Mouse (Mus musculus): Measurements from ENCODE around the gene Wdr74. TPM values are rescaled to one million over a fixed set of nuclear protein-coding genes. Genes with fewer than 3 reads are reported as not detected.

Wdr74 gene
- total RNA-seq, 2 experiments from 2014 or later = 16.9 to 18.2 TPM

DNA sequence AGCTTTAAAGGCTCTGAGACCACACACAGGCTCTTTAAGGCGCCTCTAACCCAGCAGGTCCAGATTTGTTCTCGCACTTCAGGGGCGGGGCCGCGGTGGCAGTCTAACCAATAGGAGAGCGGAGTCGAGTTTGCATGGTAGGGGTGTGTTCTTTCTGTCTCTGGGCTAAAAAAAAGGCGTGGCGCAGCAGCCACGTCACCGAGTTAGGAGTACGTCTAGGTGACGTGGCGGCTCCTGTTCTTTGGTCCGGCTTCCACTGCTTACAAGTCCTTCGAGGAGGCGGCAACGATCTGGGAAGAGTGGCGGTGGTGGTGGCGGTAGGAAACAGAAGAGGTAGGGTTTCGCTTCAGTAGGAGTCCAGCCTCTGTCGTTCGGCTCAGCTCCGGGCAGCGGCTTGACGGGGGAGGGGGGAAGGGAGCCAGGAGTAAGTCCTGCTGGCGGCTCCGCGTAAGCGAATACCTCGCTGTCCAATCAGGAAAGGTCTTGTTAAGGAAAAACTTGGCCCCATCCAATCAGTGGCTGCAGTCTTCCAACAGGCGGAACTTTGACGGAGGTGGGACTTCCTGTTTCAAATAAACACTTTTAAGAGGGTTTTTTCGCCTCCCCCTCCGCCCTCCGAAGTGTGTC, 5.7 kb downstream of the Wdr74 start, which contains the start of gene Stx5a:
Stx5a (plus strand) TSS at position 171 of the 627 bp plus-strand sequence.
- peak; percentile 95 for DNase-seq

DNA sequence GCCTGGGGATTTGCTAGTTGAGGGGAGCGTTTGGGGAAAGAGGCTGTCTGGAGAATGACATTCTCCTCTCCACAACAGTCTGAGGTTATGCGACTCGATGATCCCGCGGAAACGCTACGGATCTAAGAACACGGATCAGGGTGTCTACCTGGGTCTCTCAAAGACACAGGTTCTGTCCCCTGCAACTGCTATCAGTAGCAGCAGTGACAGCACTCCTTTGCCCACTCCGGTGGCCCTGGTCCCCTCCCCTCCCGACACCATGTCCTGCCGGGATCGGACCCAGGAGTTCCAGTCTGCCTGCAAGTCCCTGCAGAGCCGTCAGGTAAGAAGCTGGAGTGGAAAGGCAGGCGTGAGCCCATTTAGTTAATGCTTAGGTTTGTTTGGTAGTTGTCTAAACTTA, 6.5 kb downstream of the Wdr74 start:
- DNase-seq = no peak

DNA sequence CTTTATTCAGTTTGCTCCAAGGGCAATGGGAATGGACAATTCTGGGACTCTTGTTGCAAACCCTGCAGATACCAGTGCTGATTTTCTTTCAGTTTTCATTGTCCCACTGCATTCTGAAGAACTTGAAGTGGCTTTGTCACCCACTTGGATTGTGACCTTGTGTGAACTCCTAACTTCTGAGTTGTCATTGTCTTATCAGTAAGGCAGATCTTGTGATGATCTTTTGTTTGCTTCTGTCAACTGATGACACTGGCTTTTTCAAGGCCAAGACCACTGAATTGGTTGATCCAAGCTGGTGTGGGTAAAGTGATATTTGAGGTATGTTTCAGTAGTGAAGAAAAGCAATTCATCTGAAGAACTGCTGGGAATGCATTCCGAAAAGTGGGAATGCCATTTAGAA, 9.8 kb downstream of the Wdr74 start:
- DNase-seq = no peak

DNA sequence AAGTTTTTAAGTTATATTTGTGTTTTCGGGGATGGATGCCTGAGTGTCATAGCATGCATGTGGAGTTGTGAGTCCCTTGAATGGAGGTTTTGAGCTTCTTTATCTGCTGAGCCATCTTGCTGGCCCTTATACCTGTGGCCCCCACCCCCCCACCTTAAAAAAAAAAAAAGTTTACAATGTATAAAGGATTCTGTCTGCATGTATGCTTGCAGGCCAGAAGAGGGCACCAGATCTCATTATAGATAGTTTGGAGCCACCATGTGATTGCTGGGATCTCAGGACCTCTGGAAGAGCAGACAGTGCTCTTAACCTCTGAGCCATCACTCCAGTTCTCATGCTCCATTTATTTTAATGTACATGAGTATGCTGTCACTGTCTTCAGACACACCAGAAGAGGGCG, 11.7 kb downstream of the Wdr74 start:
- DNase-seq = no peak

DNA sequence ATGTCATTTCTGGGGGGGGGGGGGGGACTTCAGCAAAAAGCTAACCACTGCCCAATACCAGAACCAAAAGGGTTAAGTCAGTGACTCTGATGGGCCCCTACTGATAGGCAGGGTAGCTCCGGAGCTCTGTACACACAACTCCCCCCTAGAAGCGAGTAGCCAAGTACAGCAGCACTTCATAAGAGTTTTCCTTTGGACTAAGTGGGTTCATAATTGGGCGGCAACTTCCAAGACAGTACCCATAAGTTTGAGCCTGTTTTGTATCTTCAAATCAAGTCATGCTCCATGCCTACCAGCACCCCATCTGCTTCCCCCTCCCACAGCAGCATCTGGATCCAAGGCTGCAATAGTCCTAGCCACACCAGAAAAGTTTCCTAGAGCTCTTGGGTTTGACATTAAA, 20.0 kb downstream of the Wdr74 start:
- no peak for DNase-seq

DNA sequence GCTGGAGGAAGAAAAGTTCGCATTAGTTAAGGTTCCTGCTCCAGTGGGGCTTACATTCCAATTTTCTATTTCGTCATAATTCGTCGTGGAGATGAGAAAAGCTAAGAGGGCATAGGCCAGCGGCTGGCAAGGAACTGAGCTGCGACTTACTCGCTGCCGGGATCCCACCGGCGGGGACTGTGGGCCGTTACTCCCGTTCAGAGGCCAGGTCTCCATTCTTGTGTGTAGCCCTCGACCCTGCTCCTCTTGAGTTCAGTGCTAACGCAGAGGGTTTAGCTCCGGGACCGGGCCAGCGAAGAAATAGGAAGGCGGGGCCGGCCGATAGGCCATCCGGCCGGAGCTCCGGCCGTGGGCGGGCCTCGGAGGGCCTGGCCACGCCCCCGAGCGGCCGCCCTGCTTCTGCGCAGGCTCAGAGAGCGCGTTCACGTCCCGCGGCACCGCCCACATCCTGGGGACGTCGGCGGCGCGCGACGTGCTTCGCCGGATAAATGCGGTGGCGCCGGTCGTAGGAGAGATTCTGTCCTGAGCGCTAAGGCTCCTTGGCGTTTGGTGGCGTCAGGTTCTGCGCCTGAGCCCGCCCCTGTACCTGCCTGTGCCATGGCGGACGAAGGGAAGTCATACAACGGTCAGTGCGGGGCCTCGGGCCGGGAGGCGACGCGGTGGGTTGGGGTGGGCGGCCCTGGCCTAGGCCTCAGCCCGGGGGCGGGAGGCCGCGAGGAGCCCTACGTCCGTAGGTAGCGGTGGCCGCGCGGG, 21.2 kb downstream of the Wdr74 start, which contains the start of gene Nxf1:
Nxf1 (plus strand) TSS at position 439 of the 753 bp plus-strand sequence.
- peak; percentile 93 for DNase-seq

DNA sequence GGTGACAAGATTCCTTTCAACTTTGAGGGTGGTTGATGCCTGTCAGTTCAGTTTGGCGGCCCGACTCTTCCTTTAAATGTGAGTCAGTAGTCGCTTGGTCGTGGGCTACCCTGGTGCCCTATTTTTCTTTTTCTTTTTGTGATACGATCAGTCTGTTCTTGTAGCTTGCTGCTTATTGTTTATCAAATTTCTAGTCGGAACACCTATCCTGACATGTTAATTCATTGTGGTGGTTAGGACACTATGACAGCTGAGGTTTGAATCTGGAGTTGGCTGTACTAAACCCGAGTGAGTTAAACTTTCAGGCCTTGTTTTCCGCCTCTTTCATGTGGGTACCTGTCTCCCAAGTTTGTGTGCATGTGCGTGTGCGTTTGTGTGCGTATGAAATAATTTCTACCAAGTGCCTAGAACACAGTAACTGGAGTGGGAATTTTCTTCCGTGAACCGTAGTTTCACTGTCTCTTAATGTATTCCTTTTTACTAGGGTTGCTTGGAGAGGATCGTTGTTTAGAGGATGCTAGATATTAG, 21.9 kb downstream of the Wdr74 start:
- DNase-seq = no peak

DNA sequence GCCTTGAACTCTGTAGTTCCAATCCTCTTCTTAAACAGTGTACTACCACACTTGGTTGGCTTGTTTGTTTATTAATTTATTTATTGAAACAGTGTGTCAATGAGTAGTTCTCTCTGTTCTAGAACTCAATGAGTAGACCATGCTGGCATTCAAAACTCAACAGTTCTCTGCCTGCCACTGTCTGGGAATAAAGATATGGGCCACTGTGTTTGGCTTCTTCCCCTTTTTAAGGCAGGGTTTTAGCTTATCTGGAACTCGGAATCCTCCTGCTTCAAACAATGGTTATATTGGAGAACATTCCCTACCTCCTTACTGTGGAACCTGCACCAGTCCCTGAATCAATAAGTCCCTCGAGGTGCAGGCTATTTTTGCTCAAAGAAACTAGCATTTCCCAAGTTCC, 23.3 kb downstream of the Wdr74 start:
- no peak for DNase-seq

DNA sequence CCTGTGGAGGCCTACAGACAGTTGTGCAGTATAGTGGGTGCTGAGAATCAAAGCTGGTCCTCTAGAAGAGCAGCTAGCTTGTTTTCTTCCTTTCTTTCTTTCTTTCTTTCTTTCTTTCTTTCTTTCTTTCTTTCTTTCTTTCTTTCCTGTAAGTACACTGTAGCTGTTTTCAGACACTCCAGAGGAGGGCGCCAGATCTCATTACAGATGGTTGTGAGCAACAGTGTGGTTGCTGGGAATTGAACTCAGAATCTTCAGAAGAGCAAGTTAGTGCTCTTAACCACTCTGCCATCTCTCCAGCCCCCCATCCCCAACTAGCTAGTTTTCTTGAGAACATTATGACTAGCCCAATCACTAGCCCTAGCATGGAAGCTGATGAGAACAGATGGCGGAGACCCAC, 25.1 kb downstream of the Wdr74 start:
- no peak for DNase-seq

DNA sequence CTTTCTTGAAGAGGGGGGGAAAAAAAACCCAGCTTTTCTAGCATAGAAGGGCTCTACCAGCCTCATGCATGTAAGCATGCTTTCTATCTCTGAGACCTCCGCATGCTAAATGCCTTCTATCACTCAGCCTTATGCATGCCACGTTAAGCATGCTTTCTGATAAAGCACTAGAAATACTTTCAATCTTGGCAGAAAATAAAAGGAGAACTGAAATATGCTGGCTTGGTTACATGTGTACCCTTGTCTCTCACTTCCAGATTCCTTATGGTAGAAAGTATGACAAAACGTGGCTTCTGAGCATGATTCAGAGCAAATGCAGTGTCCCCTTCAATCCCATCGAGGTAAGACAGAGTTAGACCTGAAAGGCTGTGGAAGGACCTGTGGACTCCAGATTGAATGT, 27.6 kb downstream of the Wdr74 start:
- no peak for DNase-seq

DNA sequence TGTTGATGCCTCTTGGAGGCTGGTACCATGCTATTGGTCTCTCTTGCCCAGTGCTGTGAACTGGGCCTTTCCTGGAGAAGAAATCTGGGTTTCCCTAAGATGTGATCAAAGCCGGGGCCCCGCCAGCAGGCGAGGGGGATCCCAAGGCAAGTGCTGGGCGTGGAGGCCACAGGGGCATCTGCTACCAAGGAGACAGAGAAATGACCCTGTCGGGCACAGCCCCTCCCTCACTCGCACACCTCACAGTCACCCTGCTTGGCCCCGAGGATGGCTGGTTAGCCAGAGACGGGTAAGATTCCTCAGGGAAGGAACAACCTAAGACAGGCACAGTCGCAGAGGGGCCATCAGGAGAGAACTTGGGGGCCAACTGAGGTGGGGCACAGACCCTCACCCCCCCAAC, 29.9 kb downstream of the Wdr74 start:
- DNase-seq = no peak

DNA sequence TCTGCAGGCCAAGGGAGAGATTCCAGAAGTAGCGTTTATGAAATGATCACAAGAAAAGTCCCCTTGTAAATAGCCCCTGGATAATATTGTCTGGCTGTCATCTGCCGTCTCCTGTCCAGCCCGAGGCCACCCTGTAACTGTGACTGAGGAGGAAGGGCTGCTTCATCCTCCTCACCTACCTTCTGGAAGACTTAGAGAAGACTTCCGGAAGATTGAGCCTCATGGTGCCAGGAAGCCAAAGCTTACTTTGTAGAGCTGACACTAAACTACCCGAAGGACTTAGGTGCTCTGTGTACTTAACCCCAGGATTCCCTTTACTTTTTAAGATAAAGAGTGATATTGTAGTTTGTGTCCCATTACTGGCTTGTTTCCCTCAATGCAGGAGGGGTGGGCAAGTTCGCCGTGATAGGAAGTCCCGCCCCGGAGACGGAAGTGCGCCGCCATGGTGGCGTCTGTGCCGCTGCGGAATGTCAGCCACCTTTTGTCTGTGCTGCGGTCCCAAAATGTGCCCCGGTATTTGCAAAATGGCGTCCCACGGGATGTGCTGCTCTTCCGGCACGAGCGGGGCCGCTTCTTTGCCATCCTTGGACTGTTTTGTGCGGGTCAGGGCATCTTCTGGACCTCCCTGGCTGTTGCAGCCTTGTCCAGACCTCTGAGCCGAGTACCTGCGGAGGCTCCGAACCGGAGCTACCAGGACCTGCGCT, 35.1 kb downstream of the Wdr74 start, which contains the start of gene Tmem223:
Tmem223 (plus strand) TSS at position 430 of the 704 bp plus-strand sequence.
- DNase-seq = peak; percentile 77

DNA sequence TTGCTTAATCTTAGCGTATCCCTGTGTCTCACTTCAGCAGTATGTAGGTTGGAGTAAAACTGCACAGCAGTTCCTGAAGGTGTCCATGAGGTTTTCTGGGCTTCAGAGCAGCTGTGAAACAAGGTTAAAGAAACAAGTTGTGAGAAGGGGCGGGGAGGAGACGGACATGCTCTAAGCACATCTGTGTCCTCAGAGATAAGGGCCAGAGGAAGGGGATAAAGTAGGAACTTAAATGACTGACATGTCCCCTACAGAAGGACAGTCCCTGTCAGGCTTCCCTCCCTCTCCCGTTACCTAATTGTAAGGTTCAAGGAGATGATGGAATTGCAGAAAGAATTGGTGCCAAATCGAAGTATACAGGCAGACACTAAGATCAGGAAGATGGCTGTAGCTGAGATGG, 37.4 kb downstream of the Wdr74 start:
- DNase-seq = no peak

DNA sequence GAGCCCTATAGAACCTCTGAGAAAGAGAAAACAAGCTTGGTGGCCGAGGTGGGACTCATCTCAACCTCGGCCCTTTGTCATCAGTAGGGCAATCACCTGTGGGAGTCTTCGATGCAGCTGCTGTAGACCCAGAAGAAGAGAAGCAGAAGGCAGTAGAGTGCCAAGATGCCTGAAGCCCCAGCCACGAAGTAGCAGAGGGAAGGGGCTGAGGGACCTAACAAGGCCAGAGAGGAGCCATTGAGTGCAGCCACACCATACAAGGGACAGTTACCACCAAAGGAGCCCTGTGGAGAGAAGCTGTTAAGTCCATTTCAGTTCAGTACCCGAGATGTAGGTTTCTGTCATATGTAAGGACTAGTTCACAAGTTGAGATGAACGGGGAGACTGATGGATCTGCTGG, 37.8 kb downstream of the Wdr74 start:
- no peak for DNase-seq

DNA sequence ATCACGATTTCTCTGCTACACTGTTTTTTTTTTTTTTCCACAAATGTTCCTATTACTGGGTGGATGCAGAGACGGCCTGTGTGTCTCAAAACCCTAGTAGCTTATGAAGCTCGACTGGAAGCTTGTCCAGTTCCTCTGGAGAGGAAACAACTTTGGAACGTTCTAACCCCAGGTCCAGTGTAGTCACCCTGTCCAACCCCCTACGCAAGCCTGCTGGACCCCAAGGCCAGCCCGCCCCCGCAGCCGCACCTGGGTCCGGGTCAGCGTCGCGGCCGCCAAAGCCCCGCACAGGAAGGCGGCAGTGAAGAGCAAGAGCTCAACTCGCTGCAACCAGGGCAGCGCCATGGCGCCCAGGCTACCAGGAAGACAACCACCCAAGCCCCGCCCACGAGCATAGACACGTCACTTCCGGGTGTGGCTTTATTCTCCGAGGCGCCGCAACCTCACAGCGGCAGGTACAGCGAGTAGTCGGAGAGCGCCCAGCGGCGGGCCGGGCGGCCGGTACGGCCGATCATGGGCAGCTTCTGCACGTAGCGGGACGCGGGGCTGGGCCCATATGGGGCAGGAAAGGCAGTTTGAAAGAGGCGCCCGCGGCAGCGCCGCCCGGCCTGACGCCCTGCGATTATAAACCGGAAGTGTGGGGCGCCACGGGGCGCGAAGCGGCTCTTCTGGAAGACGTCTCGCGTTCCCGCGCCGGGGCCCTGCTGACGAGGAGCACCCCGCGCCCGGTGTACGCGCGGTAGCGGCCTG, 38.6 kb downstream of the Wdr74 start, which contains the start of gene Tmem179b:
Tmem179b (minus strand) TSS at position 382 of the 750 bp plus-strand sequence.
- DNase-seq = peak; percentile 91

DNA sequence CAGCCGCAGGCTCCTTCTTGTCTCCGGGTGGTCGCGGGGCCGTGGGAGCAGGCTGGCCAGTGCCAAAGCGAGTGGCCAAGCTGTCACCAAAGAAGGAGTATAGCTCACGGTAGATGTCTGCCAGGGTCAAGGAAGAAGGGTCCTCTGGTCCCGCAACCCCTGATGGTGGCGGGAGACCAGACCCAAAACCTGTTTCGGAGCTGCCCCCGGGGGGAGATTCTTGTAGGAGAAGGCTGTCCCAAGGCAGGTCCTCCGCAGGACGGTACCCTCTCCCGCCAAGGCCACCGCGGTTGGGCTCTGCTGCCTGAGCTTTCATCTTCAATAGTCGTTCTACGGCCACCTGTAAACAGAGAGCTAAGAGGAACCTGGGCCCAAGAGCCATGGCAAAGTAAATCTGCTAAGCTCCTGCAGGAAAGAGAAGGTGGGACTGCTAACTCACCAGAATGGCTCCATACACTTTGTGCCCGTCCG, 39.4 kb downstream of the Wdr74 start:
- DNase-seq = peak; percentile 24

DNA sequence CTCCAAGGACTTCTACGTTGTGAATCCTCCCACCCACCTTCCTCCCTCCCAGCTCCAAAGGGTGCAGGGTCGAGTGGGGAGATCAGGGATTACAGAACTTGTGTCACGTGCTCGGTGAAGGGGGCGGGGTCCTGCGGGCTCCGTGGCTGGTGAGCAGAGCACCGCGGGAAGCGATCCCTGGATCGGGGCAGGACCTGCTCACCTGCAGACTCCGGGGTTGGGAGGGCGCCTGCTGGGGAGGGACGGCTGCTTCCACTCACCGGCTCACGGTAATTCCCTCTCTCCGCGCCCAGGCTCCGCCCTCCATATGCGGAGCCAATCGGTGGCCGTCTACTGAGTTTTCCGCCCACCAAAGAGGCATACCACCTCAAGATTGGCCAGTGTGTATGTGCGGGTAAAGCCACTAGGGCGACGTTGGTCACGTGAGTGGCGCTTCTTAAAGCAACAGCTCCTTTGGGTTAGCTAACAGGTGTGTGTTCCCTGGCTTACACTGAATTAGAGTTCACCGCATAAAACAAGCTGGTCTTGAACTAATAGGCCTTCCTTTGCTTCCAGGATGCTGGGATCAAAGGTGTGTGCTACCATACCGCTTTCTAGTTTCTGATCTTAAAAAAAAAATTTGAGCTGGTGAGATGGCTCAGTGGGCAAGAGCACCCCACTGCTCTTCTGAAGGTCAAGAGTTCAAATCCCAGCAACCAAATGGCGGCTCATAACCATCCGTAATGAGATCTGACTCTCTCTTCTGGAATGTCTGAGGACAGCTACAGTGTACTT, 50.6 kb downstream of the Wdr74 start, which contains the start of gene Taf6l:
Taf6l (minus strand) TSS at position 410 of the 774 bp plus-strand sequence.
- peak; percentile 92 for DNase-seq

DNA sequence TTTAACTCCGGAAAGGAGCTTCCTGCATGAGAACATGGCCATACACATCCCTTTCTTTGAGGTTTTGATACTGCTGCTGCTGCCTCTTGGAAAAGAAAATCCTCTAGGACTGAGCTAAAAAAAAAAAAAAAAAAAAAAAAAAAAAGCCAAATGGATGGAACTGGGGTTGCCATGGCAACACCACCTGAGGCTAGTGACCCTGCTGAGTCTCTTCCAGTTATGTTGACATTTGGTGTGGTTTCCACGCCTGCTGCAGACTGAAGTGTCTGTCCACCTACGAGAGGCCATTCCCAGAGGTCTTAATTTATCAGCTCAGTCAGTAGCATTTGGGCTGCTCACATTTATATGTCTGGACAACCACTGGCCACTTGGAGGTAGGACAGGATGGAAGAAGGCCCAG, 52.9 kb downstream of the Wdr74 start:
- no peak for DNase-seq

DNA sequence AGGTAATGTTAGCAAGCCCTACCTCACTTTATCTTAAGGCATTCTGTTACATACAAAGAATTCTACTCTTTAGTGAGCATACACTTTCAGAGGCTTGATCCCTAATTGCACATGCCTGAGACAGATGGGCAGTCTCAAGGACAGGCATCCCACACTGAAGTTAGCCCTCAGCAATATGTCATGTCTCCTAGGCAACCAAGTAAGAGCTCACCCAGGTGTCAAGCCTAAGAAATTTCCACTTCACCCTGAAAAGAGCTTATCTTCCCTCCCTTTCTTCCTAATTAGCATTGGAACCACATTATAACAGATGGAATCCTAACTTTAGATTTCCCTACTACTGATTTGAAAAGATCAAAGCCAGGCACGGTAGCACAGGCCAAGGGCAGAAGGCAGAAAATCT, 53.5 kb downstream of the Wdr74 start:
- DNase-seq = no peak

DNA sequence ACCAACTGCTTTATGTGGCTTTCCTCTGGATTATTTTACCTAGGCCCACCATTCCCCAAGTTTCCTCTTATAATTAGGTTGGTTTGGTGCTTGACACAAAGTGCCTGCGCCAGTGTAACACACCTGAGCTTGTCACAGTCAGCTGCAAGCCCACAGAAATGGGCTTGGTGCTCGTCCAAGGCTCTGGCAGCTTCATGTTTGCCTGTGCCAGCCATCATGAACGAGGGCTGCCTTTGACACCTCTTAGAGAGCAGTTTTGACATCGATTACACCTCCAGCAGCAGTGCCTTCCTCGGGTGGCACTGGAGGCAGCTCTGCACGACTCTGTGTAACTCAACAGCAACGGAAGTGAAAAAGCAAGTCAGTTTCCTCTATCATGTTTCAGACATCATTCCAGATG, 54.5 kb downstream of the Wdr74 start:
- DNase-seq = no peak
